Mouse (Mus musculus) heart, embryonic 16.5 days (tissue): Measurements from ENCODE around the gene Napsa. TPM values are rescaled to one million over a fixed set of nuclear protein-coding genes. Genes with fewer than 3 reads are reported as not detected.

Experiments
- ATAC-seq: fragments of 200-750 bp; cut with Nextera tagmentation; replicated peaks from 2 replicates; pipeline ENCODE4 v1.8.0; 2017; ENCODE audit warnings: moderate number of reproducible peaks; ENCODE audit not compliant: insufficient read depth, low FRiP score; ENCODE audit errors: extremely low read depth
- H3K27ac ChIP-seq: fragments of 300-500 bp; sonication (generic); 2 replicates; pipeline ENCODE4 v1.5.1; 2014; ENCODE audit warnings: mild to moderate bottlenecking, low read length, control low read depth, moderate library complexity
- H3K27me3 ChIP-seq: fragments of 300-500 bp; sonication (generic); 2 replicates; pipeline ENCODE4 v1.6.1; 2014; ENCODE audit warnings: low read length, mixed read lengths; ENCODE audit not compliant: control insufficient read depth, insufficient read depth
- H3K36me3 ChIP-seq: fragments of 300-500 bp; sonication (generic); 2 replicates; pipeline ENCODE4 v1.6.1; 2014; ENCODE audit not compliant: control insufficient read depth, insufficient read depth
- H3K4me1 ChIP-seq: fragments of 300-500 bp; sonication (generic); 2 replicates; pipeline ENCODE4 v1.6.1; 2014; ENCODE audit warnings: low read length, mixed read lengths; ENCODE audit not compliant: control insufficient read depth, insufficient read depth
- H3K4me2 ChIP-seq: fragments of 300-500 bp; sonication (generic); 2 replicates; pipeline ENCODE4 v1.6.1; 2014; ENCODE audit warnings: low read depth, mild to moderate bottlenecking, control low read depth, low read length
- H3K4me3 ChIP-seq: fragments of 300-500 bp; sonication (generic); 2 replicates; pipeline ENCODE4 v1.5.1; 2014; ENCODE audit warnings: mild to moderate bottlenecking, control low read depth, low read length
- H3K9ac ChIP-seq: fragments of 300-500 bp; sonication (generic); 2 replicates; pipeline ENCODE4 v1.6.1; 2014; ENCODE audit warnings: low read length, control low read depth
- H3K9me3 ChIP-seq: fragments of 300-500 bp; sonication (generic); replicated peaks from 2 replicates; pipeline ENCODE4 v1.6.1; 2016; ENCODE audit warnings: low read length; ENCODE audit not compliant: control insufficient read depth
- WGBS: fragments of 180-500 bp; shearing (Covaris S2); extraction: QIAGEN DNeasy Blood & Tissue Kit; methylation state at CpG from one replicate; pipeline ENCODE4 v1.1.7; 2014; 5-methylcytosine and 5-hydroxymethylcytosine counted together
- polyA plus RNA-seq: library from polyadenylated mRNA; unstranded; fragments of >200 nt; fragmentation: Nextera tagmentation; extraction: Ambion mirVana; gene quantifications from 2 replicates; pipeline ENCODE4 v1.2.1, GENCODE M21; 2015

The Napsa gene
- polyA plus RNA-seq, 1 experiment from 2014 or later: 2.8 TPM

DNA sequence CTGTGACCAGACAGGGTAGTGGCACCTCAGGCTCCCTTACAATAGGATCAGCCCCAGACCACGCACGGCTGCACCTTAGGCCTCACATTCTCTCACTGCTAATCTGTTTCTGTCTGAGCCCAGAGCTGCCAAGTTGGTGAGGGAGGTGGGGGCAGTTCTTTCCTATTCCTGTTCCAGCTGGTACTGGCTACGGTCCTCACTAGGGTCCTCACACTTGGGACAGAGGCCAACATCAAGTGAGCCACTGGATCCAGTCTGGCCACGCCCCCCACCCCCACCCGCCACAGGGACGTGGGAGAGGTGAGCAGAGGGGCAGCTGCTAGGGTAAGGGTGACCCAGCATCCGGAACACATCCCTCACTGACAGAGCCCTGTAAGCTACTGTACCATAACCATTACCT, 35.2 kb upstream of the Napsa start:
- peaks cover 13% of the 10 kb centered on the region for H3K4me1 ChIP-seq
- no peaks in the 10 kb centered on the region for H3K27me3 ChIP-seq
- no peak overlapping the region for H3K4me2 ChIP-seq
- 0 out of 2 replicates have a peak, but pooled peaks have one; percentile 1 for ATAC-seq
- H3K36me3 ChIP-seq: peaks cover 51% of the 10 kb centered on the region
- no peak overlapping the region for H3K4me3 ChIP-seq
- H3K27ac ChIP-seq: 0 out of 2 replicates have a peak overlapping the region, but pooled peaks have one; percentile 4
- peak overlapping the region; percentile 14; the same call in 1 of the 2 replicates for H3K9ac ChIP-seq
- H3K9me3 ChIP-seq: no peaks in the 10 kb centered on the region
- 54% methylated on average over 7 of the region's 7 CpGs for WGBS

DNA sequence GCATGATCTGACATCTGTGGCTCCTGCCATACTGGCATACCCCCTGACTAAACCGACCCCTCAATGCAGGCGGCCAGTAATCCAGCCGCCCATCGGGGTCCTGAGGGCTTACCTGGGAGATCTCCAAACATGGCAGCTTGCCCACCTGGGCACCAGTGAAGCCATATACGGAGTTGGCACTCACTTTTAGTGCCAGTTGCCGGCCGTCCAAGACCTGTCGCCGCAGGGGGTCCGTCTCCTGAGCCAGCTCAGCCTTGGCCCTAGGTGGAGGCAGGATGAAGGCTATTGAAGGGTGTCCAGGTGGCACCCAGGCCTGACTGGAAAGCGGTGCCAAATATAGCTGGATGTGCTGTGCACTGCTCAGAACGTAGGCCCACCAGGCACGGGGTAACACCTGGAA, 34.7 kb upstream of the Napsa start:
- no peak overlapping the region for H3K27ac ChIP-seq
- no peaks in the 10 kb centered on the region for H3K27me3 ChIP-seq
- ATAC-seq: no peak
- peaks cover 52% of the 10 kb centered on the region for H3K36me3 ChIP-seq
- WGBS: 90% methylated on average over 13 of the region's 13 CpGs
- H3K4me2 ChIP-seq: no peak overlapping the region
- H3K9ac ChIP-seq: no peak overlapping the region
- H3K4me1 ChIP-seq: peaks cover 13% of the 10 kb centered on the region
- H3K4me3 ChIP-seq: no peak overlapping the region
- no peaks in the 10 kb centered on the region for H3K9me3 ChIP-seq

DNA sequence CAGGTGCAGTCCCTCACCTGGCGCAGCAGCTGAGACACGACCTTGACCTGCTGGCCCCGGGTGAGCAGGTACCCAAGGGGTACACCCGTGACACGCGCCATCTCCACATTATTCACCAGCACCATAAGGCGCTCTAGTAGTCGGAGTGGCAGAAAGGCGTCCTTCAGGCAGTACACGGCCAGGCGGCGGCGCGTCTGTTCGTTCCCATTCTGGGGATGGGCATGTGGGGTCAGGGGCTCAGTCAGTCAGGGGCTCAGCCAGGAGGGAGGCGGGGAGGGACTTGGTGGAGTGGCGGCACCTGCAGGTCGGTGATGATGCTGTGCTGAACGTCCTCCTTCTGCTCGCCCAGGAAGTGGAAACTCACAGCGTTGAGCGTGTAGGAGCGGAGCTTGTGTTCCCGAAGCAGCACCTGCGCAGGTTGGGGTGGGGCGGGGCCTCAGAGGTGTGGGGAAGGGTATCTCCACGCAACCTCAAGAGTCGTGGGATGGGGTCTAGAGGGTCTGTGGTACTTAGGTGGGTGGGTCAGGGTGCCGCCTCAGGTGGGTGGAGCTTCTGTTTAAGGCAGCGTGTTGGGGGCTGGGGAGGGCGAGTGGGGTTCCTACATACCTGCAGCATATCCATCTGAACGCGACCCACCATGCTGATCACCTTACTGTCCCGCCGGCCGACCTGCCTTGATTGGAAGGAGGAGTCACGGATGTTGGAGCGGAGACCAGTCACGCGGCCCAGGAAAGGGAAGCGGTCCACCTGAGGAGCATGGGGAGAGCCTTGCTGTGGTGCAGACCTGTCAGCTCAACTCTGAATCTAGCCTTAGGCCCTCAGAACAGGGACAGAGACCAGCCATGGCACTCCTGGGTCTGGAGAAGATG, 33.2 kb upstream of the Napsa start:
- ATAC-seq: no peak
- no peak overlapping the region for H3K4me2 ChIP-seq
- H3K4me1 ChIP-seq: peaks cover 13% of the 10 kb centered on the region
- 92% methylated on average over 41 of the region's 41 CpGs for WGBS
- peaks cover 48% of the 10 kb centered on the region for H3K36me3 ChIP-seq
- no peaks in the 10 kb centered on the region for H3K27me3 ChIP-seq
- H3K27ac ChIP-seq: no peak overlapping the region
- H3K9ac ChIP-seq: no peak overlapping the region
- H3K4me3 ChIP-seq: no peak overlapping the region
- H3K9me3 ChIP-seq: no peaks in the 10 kb centered on the region

DNA sequence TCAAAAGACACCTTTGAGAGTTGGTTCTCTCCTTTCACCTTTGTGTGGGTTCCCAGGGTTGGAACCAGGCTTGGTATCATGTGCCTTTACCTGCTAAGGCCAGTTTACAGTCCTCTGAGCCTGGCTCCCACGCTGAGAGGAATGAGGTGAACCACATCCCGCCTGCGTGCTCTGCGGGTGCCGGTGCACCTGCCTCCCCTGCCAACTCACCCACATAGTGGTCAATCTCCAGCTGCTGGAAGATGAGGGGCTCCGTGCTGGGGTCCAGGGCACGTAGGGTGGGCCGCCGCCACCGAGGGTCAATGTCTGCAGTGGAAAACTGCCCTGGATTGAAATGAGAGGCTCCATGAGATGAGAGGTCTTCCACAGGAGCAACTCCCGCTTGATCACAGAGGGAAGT, 29.6 kb upstream of the Napsa start:
- no peak overlapping the region for H3K4me3 ChIP-seq
- H3K4me2 ChIP-seq: no peak overlapping the region
- H3K36me3 ChIP-seq: peaks cover 32% of the 10 kb centered on the region
- H3K27me3 ChIP-seq: no peaks in the 10 kb centered on the region
- ATAC-seq: no peak
- WGBS: 89% methylated on average over 11 of the region's 11 CpGs
- peaks cover 3% of the 10 kb centered on the region; the same call in 1 of the 2 replicates for H3K9me3 ChIP-seq
- no peak overlapping the region for H3K27ac ChIP-seq
- no peak overlapping the region for H3K9ac ChIP-seq
- peaks cover 4% of the 10 kb centered on the region; the same call in 1 of the 2 replicates for H3K4me1 ChIP-seq

DNA sequence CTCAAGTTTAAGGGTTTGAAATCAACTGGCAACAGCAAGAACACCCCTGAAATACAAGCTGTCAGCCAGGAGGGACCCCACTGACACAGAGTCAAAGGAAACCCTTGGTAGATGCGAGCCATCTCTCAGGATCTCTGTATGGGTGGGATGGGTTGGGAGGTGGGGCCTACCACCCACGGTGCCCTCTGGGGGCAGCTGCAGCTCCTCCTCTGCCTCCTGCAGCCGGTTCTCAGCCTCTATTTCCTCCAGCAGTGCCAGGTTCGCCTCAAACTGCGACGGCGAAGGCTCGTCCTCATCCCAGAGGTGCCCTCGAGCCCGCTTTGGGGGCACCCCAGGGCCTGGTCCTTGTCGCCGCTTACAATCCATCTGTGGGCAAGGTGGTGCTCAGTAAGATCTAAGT, 29.1 kb upstream of the Napsa start:
- peaks cover 27% of the 10 kb centered on the region for H3K36me3 ChIP-seq
- no peak for ATAC-seq
- 78% methylated on average over 12 of the region's 12 CpGs for WGBS
- no peaks in the 10 kb centered on the region for H3K27me3 ChIP-seq
- no peak overlapping the region for H3K4me2 ChIP-seq
- H3K9me3 ChIP-seq: peaks cover 3% of the 10 kb centered on the region; the same call in 1 of the 2 replicates
- no peak overlapping the region for H3K27ac ChIP-seq
- H3K4me1 ChIP-seq: peaks cover 9% of the 10 kb centered on the region; the same call in 1 of the 2 replicates
- no peak overlapping the region for H3K9ac ChIP-seq
- no peak overlapping the region for H3K4me3 ChIP-seq

DNA sequence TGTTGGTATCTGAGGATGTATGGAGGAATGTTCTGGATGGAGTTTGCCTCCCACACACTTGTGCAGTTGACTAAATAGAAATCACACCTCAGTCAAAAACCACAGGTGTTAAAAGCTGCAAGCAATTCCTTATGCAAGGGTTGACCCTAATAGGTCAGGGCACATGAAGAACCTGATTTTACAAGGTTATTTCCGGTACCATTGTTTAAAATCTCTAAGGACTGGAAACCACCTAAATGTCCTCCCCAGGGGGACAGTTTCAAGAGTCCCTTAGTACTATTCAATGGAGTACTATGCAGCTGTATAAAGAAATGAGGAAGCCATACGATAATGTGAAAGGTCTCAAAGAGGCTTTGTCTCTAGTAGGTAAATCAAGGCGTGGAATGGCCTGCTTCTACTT, 25.9 kb upstream of the Napsa start:
- Histone ChIP-seq H3K4me1 (peaks cover 9% of the 10 kb centered on the region; the same call in 1 of the 2 replicates), H3K4me2 (no peak overlapping the region), H3K9ac (no peak overlapping the region), H3K36me3 (peaks cover 24% of the 10 kb centered on the region), H3K4me3 (no peak overlapping the region), H3K27me3 (no peaks in the 10 kb centered on the region), H3K27ac (no peak overlapping the region), H3K9me3 (peaks cover 3% of the 10 kb centered on the region; the same call in 1 of the 2 replicates)
- WGBS: 94% methylated on average over 3 of the region's 3 CpGs
- no peak for ATAC-seq

DNA sequence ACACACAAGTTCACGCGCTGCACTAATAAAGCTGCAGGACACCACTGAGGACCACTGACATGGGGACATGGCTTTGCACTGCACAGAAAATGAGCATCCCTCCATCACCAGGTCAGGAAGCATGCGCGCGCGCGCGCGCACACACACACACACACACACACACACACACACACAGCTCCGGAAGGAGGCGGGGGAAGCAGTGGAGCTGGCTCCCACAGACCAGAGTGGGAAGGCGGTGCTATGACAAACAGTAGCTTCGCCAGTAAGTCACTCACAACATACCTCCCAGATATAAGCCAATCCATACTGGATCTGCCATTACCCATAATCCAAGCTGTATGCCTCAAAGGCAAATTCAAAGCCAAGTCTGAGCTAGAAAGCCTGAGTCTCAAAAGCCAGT, 25.1 kb upstream of the Napsa start:
- Histone ChIP-seq H3K27ac (no peak overlapping the region), H3K4me3 (peak overlapping the region; percentile 69; the same call in 1 of the 2 replicates), H3K36me3 (peaks cover 26% of the 10 kb centered on the region), H3K27me3 (no peaks in the 10 kb centered on the region), H3K9me3 (peaks cover 3% of the 10 kb centered on the region; the same call in 1 of the 2 replicates), H3K4me2 (peak overlapping the region; percentile 75), H3K4me1 (peaks cover 9% of the 10 kb centered on the region; the same call in 1 of the 2 replicates), H3K9ac (peak overlapping the region; percentile 76)
- 95% methylated on average over 13 of the region's 13 CpGs for WGBS
- no peak for ATAC-seq

DNA sequence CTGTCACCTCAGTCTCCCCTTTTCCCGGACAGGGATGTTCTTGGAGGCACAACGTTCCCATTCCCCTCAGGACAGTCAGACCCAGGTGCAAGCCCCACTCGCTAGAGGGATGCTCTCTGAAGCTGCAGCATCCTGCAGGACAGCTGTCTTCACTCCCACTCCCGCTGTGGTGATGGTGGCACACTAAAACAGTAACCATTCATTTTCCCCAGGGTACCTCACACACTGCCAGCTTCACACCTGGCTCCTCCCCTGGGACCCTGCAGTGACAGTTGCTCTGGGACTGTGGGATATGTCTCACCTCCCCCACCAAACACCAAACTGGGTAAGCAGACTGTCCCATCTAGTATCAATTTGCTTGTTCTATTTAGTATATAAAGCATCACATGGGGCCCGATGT, 24.5 kb upstream of the Napsa start:
- Histone ChIP-seq H3K27me3 (no peaks in the 10 kb centered on the region), H3K4me1 (peaks cover 11% of the 10 kb centered on the region), H3K4me3 (peak overlapping the region; percentile 69), H3K9ac (peak overlapping the region; percentile 76), H3K27ac (peak overlapping the region; percentile 68), H3K36me3 (peaks cover 28% of the 10 kb centered on the region), H3K4me2 (peak overlapping the region; percentile 75), H3K9me3 (peaks cover 3% of the 10 kb centered on the region; the same call in 1 of the 2 replicates)
- no peak for ATAC-seq
- 19% methylated on average over 5 of the region's 5 CpGs for WGBS

DNA sequence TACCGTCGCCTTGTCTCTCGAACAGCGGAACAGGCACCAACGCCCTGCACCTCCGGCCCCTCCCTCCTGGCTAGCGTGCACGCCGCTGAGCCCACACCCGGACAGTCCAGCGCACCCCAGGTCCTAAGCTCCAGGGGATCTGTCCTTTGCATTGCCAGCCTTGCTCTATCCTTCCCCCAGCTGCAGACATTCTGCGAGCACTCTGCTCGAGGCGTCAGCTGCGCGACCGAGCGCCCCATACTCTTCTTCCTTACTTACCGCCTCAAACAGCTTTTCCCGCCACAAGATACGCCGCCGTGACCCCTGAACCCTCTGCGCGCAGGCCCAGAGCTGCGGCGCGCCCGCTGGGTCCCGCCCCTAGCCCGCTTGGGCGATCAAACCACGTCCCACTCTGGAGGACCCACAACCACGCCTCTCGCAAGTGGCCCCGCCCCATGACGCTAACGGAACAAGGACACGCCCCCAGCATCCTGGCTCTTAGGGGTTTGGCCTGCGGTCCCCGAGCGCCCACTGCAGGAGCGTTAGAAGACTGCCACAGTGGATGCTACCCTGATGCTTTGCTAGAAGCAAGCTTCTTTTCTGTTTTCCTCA, 23.6 kb upstream of the Napsa start, which contains the start of gene Pold1:
Pold1 (minus strand) TSS at position 353 of the 591 bp plus-strand sequence.
- Histone ChIP-seq H3K4me3 (peak within 1 kb of the TSS; percentile 69), H3K36me3 (peaks cover 28% of the 10 kb centered on the region), H3K27me3 (no peaks in the 10 kb centered on the region), H3K4me2 (peak within 1 kb of the TSS; percentile 75), H3K4me1 (peaks cover 16% of the 10 kb centered on the region), H3K9me3 (peaks cover 3% of the 10 kb centered on the region; the same call in 1 of the 2 replicates), H3K27ac (peak within 1 kb of the TSS; percentile 68), H3K9ac (peak within 1 kb of the TSS; percentile 76)
- under 1% methylated on average over 43 of the region's 43 CpGs for WGBS
- ATAC-seq: peak; percentile 95
